Mouse (Mus musculus) intestine, embryonic 14.5 days (tissue): Measurements from ENCODE around the gene Gfod1. TPM values are rescaled to one million over a fixed set of nuclear protein-coding genes. Genes with fewer than 3 reads are reported as not detected.

Source experiments
- ATAC-seq: fragments of 200-750 bp; cut with Nextera tagmentation; replicated peaks from 2 replicates; pipeline ENCODE4 v1.8.0; 2017; ENCODE audit warnings: low read depth, moderate number of reproducible peaks, moderate TSS enrichment, moderate library complexity; ENCODE audit not compliant: low FRiP score, low TSS enrichment
- DNase-seq: peaks from one replicate; pipeline ENCODE4 v3.0.0-alpha.2; 2018; ENCODE audit warnings: low spot score
- H3K27ac ChIP-seq: fragments of 300-500 bp; sonication (generic); 2 replicates; pipeline ENCODE4 v1.5.1; 2014; ENCODE audit warnings: low read depth, mild to moderate bottlenecking, control low read depth
- H3K27me3 ChIP-seq: fragments of 300-500 bp; sonication (generic); replicated peaks from 2 replicates; pipeline ENCODE4 v1.6.1; 2014; ENCODE audit warnings: low read length, control low read depth; ENCODE audit not compliant: control insufficient read depth, insufficient read depth
- H3K36me3 ChIP-seq: fragments of 300-500 bp; sonication (generic); 2 replicates; pipeline ENCODE4 v1.6.1; 2014; ENCODE audit warnings: low read length, control low read depth; ENCODE audit not compliant: control insufficient read depth, insufficient read depth
- H3K4me1 ChIP-seq: fragments of 300-500 bp; sonication (generic); replicated peaks from 2 replicates; pipeline ENCODE4 v1.6.1; 2014; ENCODE audit warnings: low read length, control low read depth, mixed read lengths; ENCODE audit not compliant: control insufficient read depth, insufficient read depth
- H3K4me2 ChIP-seq: fragments of 300-500 bp; sonication (generic); 2 replicates; pipeline ENCODE4 v1.6.1; 2014; ENCODE audit warnings: low read length
- H3K4me3 ChIP-seq: fragments of 300-500 bp; sonication (generic); 2 replicates; pipeline ENCODE4 v1.5.1; 2014; ENCODE audit warnings: low read depth, low read length, control low read depth, mixed read lengths
- H3K9ac ChIP-seq: fragments of 300-500 bp; sonication (generic); 2 replicates; pipeline ENCODE4 v1.6.1; 2014; ENCODE audit warnings: mild to moderate bottlenecking, low read length
- H3K9me3 ChIP-seq: fragments of 300-500 bp; sonication (generic); 2 replicates; pipeline ENCODE4 v1.6.1; 2016; ENCODE audit warnings: low read length, control low read depth; ENCODE audit not compliant: control insufficient read depth
- WGBS: fragments of 180-500 bp; shearing (Covaris S2); extraction: QIAGEN DNeasy Blood & Tissue Kit; methylation state at CpG from one replicate; pipeline ENCODE4 v1.1.7; 2014; 5-methylcytosine and 5-hydroxymethylcytosine counted together
- polyA plus RNA-seq: library from polyadenylated mRNA; unstranded; fragments of >200 nt; fragmentation: Nextera tagmentation; extraction: Ambion mirVana; gene quantifications from 2 replicates; pipeline ENCODE4 v1.2.1, GENCODE M21; 2014

The Gfod1 gene
- polyA plus RNA-seq, 1 experiment from 2014 or later, result 0.18 TPM

GRCm38 (mm10) chr13:43206118-43206683 lies 97.8 kb downstream of the Gfod1 start:
- Histone ChIP-seq H3K4me3 (no peak overlapping the region), H3K27ac (no peak overlapping the region), H3K27me3 (no peaks in the 10 kb centered on the region), H3K4me2 (no peak overlapping the region), H3K9me3 (no peaks in the 10 kb centered on the region), H3K4me1 (peaks cover 5% of the 10 kb centered on the region; the same call in 1 of the 2 replicates), H3K36me3 (no peaks in the 10 kb centered on the region), H3K9ac (no peak overlapping the region)
- no peak for DNase-seq
- 88% methylated on average over 12 of the region's 12 CpGs for WGBS
- no peak for ATAC-seq

- WGBS, result 43% methylated on average over 5 of the region's 5 CpGs
- no peak overlapping the region for H3K27ac ChIP-seq
- H3K4me2 ChIP-seq, result no peak overlapping the region
- H3K4me3 ChIP-seq, result no peak overlapping the region
- no peaks in the 10 kb centered on the region for H3K9me3 ChIP-seq
- H3K27me3 ChIP-seq, result no peaks in the 10 kb centered on the region
- H3K36me3 ChIP-seq, result no peaks in the 10 kb centered on the region
- H3K4me1 ChIP-seq, result peaks cover 5% of the 10 kb centered on the region; the same call in 1 of the 2 replicates
- DNase-seq (no peak), ATAC-seq (no peak)
- no peak overlapping the region for H3K9ac ChIP-seq
Measured at GRCm38 (mm10) chr13:43203641-43204040, 100.3 kb downstream of the Gfod1 start.

- Histone ChIP-seq H3K9ac (no peak overlapping the region), H3K4me3 (no peak overlapping the region), H3K27me3 (no peaks in the 10 kb centered on the region), H3K4me1 (peaks cover 5% of the 10 kb centered on the region; the same call in 1 of the 2 replicates), H3K9me3 (no peaks in the 10 kb centered on the region), H3K4me2 (no peak overlapping the region), H3K27ac (no peak overlapping the region), H3K36me3 (no peaks in the 10 kb centered on the region)
- WGBS, result 80% methylated on average over 7 of the region's 7 CpGs
- no peak for DNase-seq
- ATAC-seq, result no peak
Measured at GRCm38 (mm10) chr13:43203234-43203633, 100.7 kb downstream of the Gfod1 start.

- no peak for ATAC-seq
Measured at GRCm38 (mm10) chr13:43202351-43202750, 101.6 kb downstream of the Gfod1 start.

GRCm38 (mm10) chr13:43201033-43201432 lies 102.9 kb downstream of the Gfod1 start:
- Histone ChIP-seq H3K4me2 (no peak overlapping the region), H3K9me3 (no peaks in the 10 kb centered on the region), H3K27ac (no peak overlapping the region), H3K9ac (no peak overlapping the region), H3K4me1 (peaks cover 5% of the 10 kb centered on the region; the same call in 1 of the 2 replicates), H3K4me3 (no peak overlapping the region), H3K36me3 (no peaks in the 10 kb centered on the region), H3K27me3 (no peaks in the 10 kb centered on the region)
- ATAC-seq, result no peak
- peak; percentile 62 for DNase-seq
- 37% methylated on average over 22 of the region's 22 CpGs for WGBS

More at GRCm38 (mm10) chr13:43202351-43202750, 101.6 kb downstream of the Gfod1 start:
- no peaks in the 10 kb centered on the region for H3K36me3 ChIP-seq
- no peak overlapping the region for H3K4me2 ChIP-seq
- H3K9ac ChIP-seq, result no peak overlapping the region
- no peaks in the 10 kb centered on the region for H3K9me3 ChIP-seq
- H3K27ac ChIP-seq, result no peak overlapping the region
- WGBS, result 85% methylated on average over 10 of the region's 10 CpGs
- no peak for DNase-seq
- H3K4me1 ChIP-seq, result peaks cover 5% of the 10 kb centered on the region; the same call in 1 of the 2 replicates
- no peak overlapping the region for H3K4me3 ChIP-seq
- no peaks in the 10 kb centered on the region for H3K27me3 ChIP-seq

- no peak overlapping the region for H3K27ac ChIP-seq
- no peak overlapping the region for H3K9ac ChIP-seq
- H3K9me3 ChIP-seq, result no peaks in the 10 kb centered on the region
- peaks cover 8% of the 10 kb centered on the region; the same call in 1 of the 2 replicates for H3K4me1 ChIP-seq
- no peaks in the 10 kb centered on the region for H3K36me3 ChIP-seq
- no peak for ATAC-seq
- DNase-seq, result no peak
- H3K4me2 ChIP-seq, result no peak overlapping the region
- no peaks in the 10 kb centered on the region for H3K27me3 ChIP-seq
- 69% methylated on average over 22 of the region's 22 CpGs for WGBS
- no peak overlapping the region for H3K4me3 ChIP-seq
Measured at GRCm38 (mm10) chr13:43200473-43200872, 103.5 kb downstream of the Gfod1 start.

- H3K27me3 ChIP-seq, result no peaks in the 10 kb centered on the region
- no peak for DNase-seq
- 70% methylated on average over 5 of the region's 5 CpGs for WGBS
Measured at GRCm38 (mm10) chr13:43199749-43200148, 104.2 kb downstream of the Gfod1 start.

GRCm38 (mm10) chr13:43199282-43199681 lies 104.7 kb downstream of the Gfod1 start:
- DNase-seq, result no peak
- no peak for ATAC-seq

More at GRCm38 (mm10) chr13:43199749-43200148, 104.2 kb downstream of the Gfod1 start:
- no peaks in the 10 kb centered on the region for H3K9me3 ChIP-seq
- no peak overlapping the region for H3K9ac ChIP-seq
- no peak overlapping the region for H3K4me2 ChIP-seq
- ATAC-seq, result no peak
- no peak overlapping the region for H3K4me3 ChIP-seq
- H3K36me3 ChIP-seq, result no peaks in the 10 kb centered on the region
- no peak overlapping the region for H3K27ac ChIP-seq
- peaks cover 8% of the 10 kb centered on the region; the same call in 1 of the 2 replicates for H3K4me1 ChIP-seq

GRCm38 (mm10) chr13:43197187-43197586 lies 106.8 kb downstream of the Gfod1 start:
- H3K9ac ChIP-seq, result no peak overlapping the region
- H3K4me3 ChIP-seq, result no peak overlapping the region
- DNase-seq (no peak), ATAC-seq (no peak)
- H3K4me1 ChIP-seq, result peaks cover 3% of the 10 kb centered on the region; the same call in 1 of the 2 replicates
- H3K27me3 ChIP-seq, result no peaks in the 10 kb centered on the region
- 62% methylated on average over 6 of the region's 6 CpGs for WGBS
- H3K27ac ChIP-seq, result no peak overlapping the region
- H3K4me2 ChIP-seq, result no peak overlapping the region
- H3K36me3 ChIP-seq, result no peaks in the 10 kb centered on the region
- H3K9me3 ChIP-seq, result no peaks in the 10 kb centered on the region

More at GRCm38 (mm10) chr13:43199282-43199681, 104.7 kb downstream of the Gfod1 start:
- H3K4me2 ChIP-seq, result no peak overlapping the region
- no peak overlapping the region for H3K9ac ChIP-seq
- no peaks in the 10 kb centered on the region for H3K36me3 ChIP-seq
- H3K4me1 ChIP-seq, result peaks cover 8% of the 10 kb centered on the region; the same call in 1 of the 2 replicates
- no peak overlapping the region for H3K27ac ChIP-seq
- no peaks in the 10 kb centered on the region for H3K9me3 ChIP-seq
- no peaks in the 10 kb centered on the region for H3K27me3 ChIP-seq
- WGBS, result 83% methylated on average over 7 of the region's 7 CpGs
- H3K4me3 ChIP-seq, result no peak overlapping the region
